Mouse (Mus musculus) liver, adult 2 months (tissue): ENCODE measurements around the gene Adgrl3. TPM values are rescaled to one million over a fixed set of nuclear protein-coding genes. Genes with fewer than 3 reads are reported as not detected.

Source experiments
- DNase-seq: peaks from one replicate; pipeline ENCODE4 v3.0.0-alpha.2; 2011; ENCODE audit warnings: low read depth, low spot score; ENCODE audit errors: extremely low read depth
- H3K27ac ChIP-seq: fragments of 200-500 bp; replicated peaks from 2 replicates; pipeline ENCODE4 v1.5.1; 2012; ENCODE audit warnings: low read depth, mild to moderate bottlenecking, control low read depth, inconsistent platforms, low read length; ENCODE audit not compliant: insufficient read depth
- H3K27me3 ChIP-seq: fragments of 200-500 bp; 2 replicates; pipeline ENCODE4 v1.6.1; 2012; ENCODE audit warnings: mild to moderate bottlenecking, moderate library complexity, low read length, inconsistent platforms; ENCODE audit not compliant: control insufficient read depth, insufficient read depth
- H3K36me3 ChIP-seq: fragments of 200-500 bp; 2 replicates; pipeline ENCODE4 v1.6.1; 2012; ENCODE audit warnings: low read length, inconsistent platforms; ENCODE audit not compliant: control insufficient read depth, insufficient read depth
- H3K4me1 ChIP-seq: fragments of 200-500 bp; 2 replicates; pipeline ENCODE4 v1.6.1; 2011; ENCODE audit warnings: low read length; ENCODE audit not compliant: control insufficient read depth, insufficient read depth
- H3K4me3 ChIP-seq: fragments of 200-500 bp; 2 replicates; pipeline ENCODE4 v1.5.1; 2011; ENCODE audit warnings: low read depth, mild to moderate bottlenecking, control low read depth, low read length, moderate library complexity; ENCODE audit not compliant: insufficient read depth
- H3K79me2 ChIP-seq: fragments of 200-500 bp; 2 replicates; pipeline ENCODE4 v1.6.1; 2012; ENCODE audit warnings: inconsistent platforms, mild to moderate bottlenecking, low read length, moderate library complexity; ENCODE audit not compliant: control insufficient read depth, insufficient read depth
- H3K9ac ChIP-seq: fragments of 200-500 bp; 2 replicates; pipeline ENCODE4 v1.6.1; 2012; ENCODE audit warnings: low read depth, mild to moderate bottlenecking, control low read depth, inconsistent platforms, low read length
- CTCF ChIP-seq: fragments of 200-500 bp; IDR thresholded peaks from 2 replicates; pipeline ENCODE4 v1.5.1; 2011; ENCODE audit warnings: low read depth, low read length, control low read depth
- POLR2A ChIP-seq: fragments of 200-500 bp; IDR thresholded peaks from 2 replicates; pipeline ENCODE4 v1.6.1; 2011; ENCODE audit warnings: low read length, control low read depth; ENCODE audit not compliant: insufficient read depth; ENCODE audit errors: extremely low read depth
- WGBS: fragments of 180-500 bp; shearing (Covaris S2); methylation state at CpG from one replicate; pipeline ENCODE4 v1.1.7; 2018; 5-methylcytosine and 5-hydroxymethylcytosine counted together
- polyA plus RNA-seq: library from polyadenylated mRNA; depleted of rRNA; stranded (reverse); fragments of >200 nt; gene quantifications from 2 replicates; pipeline ENCODE4 v1.2.3, GENCODE M21; 2012
- total RNA-seq: library from RNA; depleted of rRNA; stranded (reverse); fragments of >200 nt; gene quantifications from 2 replicates; pipeline ENCODE4 v1.2.3, GENCODE M21; 2014

Adgrl3 gene
- total and polyA plus RNA-seq, 2 experiments, result 0.33 to 1.0 TPM

DNA sequence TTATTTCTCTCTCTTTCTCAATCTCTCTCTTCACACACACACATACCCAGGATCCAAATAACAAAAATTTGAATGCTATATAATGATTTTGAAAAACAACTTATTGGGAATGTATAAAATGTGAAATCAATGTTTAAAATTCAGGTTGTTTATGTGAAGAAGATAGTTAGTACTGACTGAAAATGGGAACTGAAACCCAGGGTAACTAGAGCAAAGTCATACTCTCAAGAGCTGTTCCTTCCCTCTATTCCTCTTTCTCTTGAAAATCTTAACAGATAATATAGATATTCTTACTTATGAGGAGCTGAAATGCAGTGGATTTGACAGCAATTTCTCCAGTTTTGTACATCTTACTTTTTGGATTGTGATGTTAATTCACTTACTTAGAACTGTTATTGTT is 281.9 kb downstream of the Adgrl3 start:
- Histone ChIP-seq H3K4me3 (no peak overlapping the region), H3K27ac (no peak overlapping the region), H3K79me2 (no peaks in the 10 kb centered on the region), H3K4me1 (no peaks in the 10 kb centered on the region), H3K27me3 (no peaks in the 10 kb centered on the region), H3K36me3 (no peaks in the 10 kb centered on the region), H3K9ac (no peak overlapping the region)
- DNase-seq, result no peak
- TF ChIP-seq POLR2A (no peak), CTCF (no peak)

DNA sequence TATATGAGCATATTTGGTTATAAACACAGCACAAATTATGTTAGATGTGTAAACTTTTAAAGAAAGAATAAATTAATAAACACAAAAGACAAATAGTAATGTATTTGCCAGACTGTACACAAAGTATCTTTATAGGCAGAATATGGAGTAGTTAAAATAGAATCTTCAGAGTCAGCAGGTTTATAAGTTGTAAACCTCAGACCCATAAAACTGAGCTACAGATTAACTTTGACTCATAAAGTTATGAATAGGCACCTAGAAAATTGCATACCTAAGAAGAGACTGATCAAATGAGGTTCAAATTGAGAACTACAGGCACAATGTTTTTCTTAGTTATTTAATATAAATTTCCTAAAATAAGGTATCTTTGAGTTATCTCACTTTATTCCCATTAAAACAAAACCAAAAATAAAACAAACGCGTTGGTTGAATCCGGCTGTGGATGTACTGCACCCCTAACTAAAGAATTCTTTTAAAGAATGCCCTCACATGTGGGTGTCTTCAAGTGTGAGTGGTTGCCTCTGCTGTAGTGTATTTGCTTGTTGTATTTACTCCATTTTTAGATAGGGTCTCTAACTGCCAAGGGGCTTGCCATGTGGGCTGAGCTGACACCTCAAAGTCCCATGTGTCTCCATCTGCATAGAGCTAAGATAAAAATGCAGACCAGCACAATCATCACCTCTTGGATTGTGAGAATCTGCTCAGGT is 297.6 kb downstream of the Adgrl3 start:
- Histone ChIP-seq H3K4me1 (no peaks in the 10 kb centered on the region), H3K79me2 (no peaks in the 10 kb centered on the region), H3K9ac (no peak overlapping the region), H3K4me3 (no peak overlapping the region), H3K27me3 (no peaks in the 10 kb centered on the region), H3K27ac (no peak overlapping the region), H3K36me3 (no peaks in the 10 kb centered on the region)
- WGBS, result 93% methylated on average over 3 of the region's 3 CpGs
- TF ChIP-seq POLR2A (no peak), CTCF (no peak)
- no peak for DNase-seq

DNA sequence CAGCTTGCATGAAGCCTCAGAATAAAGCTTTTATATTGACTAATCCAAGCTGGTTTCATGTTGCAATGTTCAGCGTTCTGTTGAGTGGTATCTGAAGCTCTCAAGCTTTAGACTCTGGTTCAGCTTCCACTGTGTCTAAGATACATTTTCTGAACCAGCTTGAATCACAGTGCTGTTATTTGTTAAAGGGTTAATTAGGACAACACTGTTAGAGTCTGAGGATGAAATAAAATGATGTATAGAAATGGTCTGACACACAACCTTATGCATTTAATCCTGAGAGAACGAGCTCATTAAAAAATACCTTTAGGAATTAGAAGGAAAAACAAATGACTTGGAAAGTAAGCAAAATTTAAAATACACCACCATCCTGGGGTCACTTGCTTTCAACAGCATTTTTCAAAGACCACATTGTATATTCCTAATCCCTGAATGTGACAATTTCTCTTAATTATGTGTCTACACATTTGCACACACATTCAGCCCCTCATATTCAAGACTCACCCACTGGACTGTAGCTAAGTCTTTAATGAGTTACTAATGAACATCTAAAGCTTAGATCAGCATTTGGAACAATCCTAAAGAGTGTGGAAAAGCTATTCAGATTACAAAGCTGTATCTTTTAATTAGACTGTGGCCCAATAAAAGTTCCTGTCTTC is 301.5 kb downstream of the Adgrl3 start:
- Histone ChIP-seq H3K4me3 (no peak overlapping the region), H3K27me3 (no peaks in the 10 kb centered on the region), H3K79me2 (no peaks in the 10 kb centered on the region), H3K4me1 (no peaks in the 10 kb centered on the region), H3K27ac (no peak overlapping the region), H3K9ac (no peak overlapping the region), H3K36me3 (no peaks in the 10 kb centered on the region)
- TF ChIP-seq POLR2A, result no peak
- TF ChIP-seq CTCF, result no peak
- WGBS, result 89% methylated on average over 2 of the region's 2 CpGs
- DNase-seq, result no peak

DNA sequence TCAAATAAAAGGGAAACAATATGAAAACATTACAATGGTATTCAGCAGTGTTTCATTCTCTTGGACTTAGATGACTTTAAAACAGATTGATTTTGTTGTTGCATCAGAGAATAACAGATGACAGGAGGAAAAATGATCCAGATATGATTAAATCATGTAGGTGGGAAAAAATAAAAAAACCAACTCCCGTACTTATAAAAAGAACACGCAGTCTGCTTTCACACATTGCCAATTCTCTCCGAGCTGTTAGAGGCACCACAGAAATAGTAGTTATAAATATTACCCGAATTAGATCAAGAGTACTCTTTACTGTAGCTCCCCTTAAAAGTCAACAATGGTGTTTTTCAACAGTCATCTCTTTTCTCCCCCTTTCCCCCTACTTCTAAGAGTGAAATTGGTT is 302.1 kb downstream of the Adgrl3 start:
- no peak overlapping the region for H3K9ac ChIP-seq
- TF ChIP-seq CTCF (no peak), POLR2A (no peak)
- no peak overlapping the region for H3K4me3 ChIP-seq
- H3K36me3 ChIP-seq, result no peaks in the 10 kb centered on the region
- no peaks in the 10 kb centered on the region for H3K4me1 ChIP-seq
- 90% methylated on average over 4 of the region's 4 CpGs for WGBS
- DNase-seq, result no peak
- H3K79me2 ChIP-seq, result no peaks in the 10 kb centered on the region
- H3K27ac ChIP-seq, result no peak overlapping the region
- no peaks in the 10 kb centered on the region for H3K27me3 ChIP-seq

DNA sequence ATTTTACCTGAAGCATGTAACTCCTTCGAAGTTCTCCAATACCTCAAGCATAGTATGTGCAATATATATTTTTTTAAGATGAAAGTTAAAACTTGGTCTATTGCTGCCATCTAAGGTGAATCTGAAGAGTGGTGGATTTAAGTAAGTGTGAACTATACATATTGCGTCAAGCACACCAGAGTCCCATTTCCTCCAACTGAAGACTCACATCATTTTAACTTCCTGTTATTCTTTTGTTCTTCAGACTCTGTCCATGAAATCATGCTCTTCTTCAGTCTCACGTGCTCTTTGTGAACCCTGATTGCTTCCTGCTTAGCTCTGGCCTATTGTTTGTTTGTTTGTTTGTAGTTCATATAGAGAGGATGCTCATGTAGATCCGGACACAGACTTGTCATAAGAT is 307.0 kb downstream of the Adgrl3 start:
- WGBS, result 68% methylated on average over 4 of the region's 4 CpGs
- Histone ChIP-seq H3K27ac (no peak overlapping the region), H3K4me3 (no peak overlapping the region), H3K9ac (no peak overlapping the region), H3K36me3 (no peaks in the 10 kb centered on the region), H3K27me3 (0 out of 2 replicates have a peak, but pooled peaks cover 2% of the 10 kb centered on the region), H3K4me1 (no peaks in the 10 kb centered on the region), H3K79me2 (no peaks in the 10 kb centered on the region)
- TF ChIP-seq POLR2A (no peak), CTCF (no peak)
- no peak for DNase-seq

DNA sequence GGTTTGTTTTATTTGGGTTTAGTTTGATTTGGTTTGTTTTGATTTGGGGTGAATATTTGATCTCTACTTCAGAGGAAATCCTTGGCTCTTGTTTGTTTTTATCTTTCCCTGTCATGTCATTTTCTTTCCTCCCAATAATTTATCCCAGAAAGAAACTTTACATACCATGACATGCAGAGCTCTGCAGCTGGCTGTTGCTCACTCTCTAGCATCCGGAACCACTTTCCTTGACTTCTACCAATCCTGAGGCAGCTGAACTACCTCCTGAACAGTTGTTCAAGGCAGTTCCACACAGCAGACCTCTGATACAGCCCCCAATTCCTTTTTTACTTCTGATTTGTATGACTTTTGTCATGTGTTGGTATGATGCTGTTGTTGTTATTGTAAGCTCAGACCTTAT is 307.5 kb downstream of the Adgrl3 start:
- Histone ChIP-seq H3K4me3 (no peak overlapping the region), H3K27me3 (0 out of 2 replicates have a peak, but pooled peaks cover 2% of the 10 kb centered on the region), H3K79me2 (no peaks in the 10 kb centered on the region), H3K4me1 (no peaks in the 10 kb centered on the region), H3K36me3 (no peaks in the 10 kb centered on the region), H3K27ac (no peak overlapping the region), H3K9ac (no peak overlapping the region)
- TF ChIP-seq POLR2A, result no peak
- no peak for TF ChIP-seq CTCF
- no peak for DNase-seq
- 77% methylated on average over 1 of the region's 1 CpGs for WGBS
